Mouse (Mus musculus): ENCODE results near the gene Fam98a.

DNA sequence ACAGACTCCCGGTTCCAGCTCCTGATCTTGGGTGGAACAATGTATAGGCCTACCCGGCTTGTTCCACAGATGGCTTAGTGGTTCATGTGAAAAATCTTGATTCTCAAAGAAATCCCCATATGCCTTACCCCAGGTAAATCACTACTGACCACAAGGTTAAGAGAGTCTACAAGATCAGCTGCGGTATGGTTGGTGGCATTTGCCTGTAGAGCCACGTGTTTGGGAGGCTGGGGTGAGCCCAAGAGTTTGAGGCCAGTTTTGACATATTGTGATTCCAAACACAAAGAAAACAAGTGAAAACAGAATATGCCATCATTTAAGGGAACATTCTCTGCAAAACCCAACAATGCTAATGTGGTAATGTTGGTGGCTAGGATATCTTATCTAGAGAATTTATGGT is 16.1 kb downstream of the Fam98a start:
- TF ChIP-seq CTCF (IDR thresholded peaks at IDR 0.05; ENCODE audit: borderline replicate concordance, extremely low read depth, insufficient read depth, insufficient read length) (no peak), POLR2A (IDR thresholded peaks at IDR 0.05; ENCODE audit: borderline replicate concordance, extremely low read depth, insufficient read depth, insufficient read length, poor library complexity, severe bottlenecking) (no peak)
